Mouse (Mus musculus) myocyte (in vitro differentiated cells): ENCODE results near the gene Pmp22.

Source experiments
- CEBPB ChIP-seq: IDR thresholded peaks from 2 replicates; pipeline ENCODE4 v1.6.1; 2011; ENCODE audit warnings: mild to moderate bottlenecking, moderate library complexity; ENCODE audit not compliant: poor library complexity, insufficient read depth, severe bottlenecking
- E2F4 ChIP-seq: IDR thresholded peaks from one replicate; pipeline ENCODE4 v1.6.1; 2011; ENCODE audit warnings: mild to moderate bottlenecking, control low read depth, moderate library complexity; ENCODE audit not compliant: insufficient read depth
- MYOD1 ChIP-seq, 3 experiments: IDR thresholded peaks; one replicate each; pipeline ENCODE4 v1.6.1; 2011; ENCODE audit warnings: control low read depth in 2 of 3, low read depth in 2 of 3, mild to moderate bottlenecking in 2 of 3, moderate library complexity in 1 of 3; ENCODE audit not compliant: insufficient read length in 2 of 3, control insufficient read depth in 1 of 3
- MYOG ChIP-seq, 3 experiments: IDR thresholded peaks; one replicate each; pipeline ENCODE4 v1.6.1; 2011; ENCODE audit warnings: control low read depth in 2 of 3, low read depth in 2 of 3, mild to moderate bottlenecking in 2 of 3; ENCODE audit not compliant: insufficient read length in 2 of 3, control insufficient read depth in 1 of 3, insufficient read depth in 1 of 3
- POLR2A ChIP-seq: IDR thresholded peaks from one replicate; pipeline ENCODE4 v1.6.1; 2011; ENCODE audit warnings: low read depth, mild to moderate bottlenecking, control low read depth, moderate library complexity; ENCODE audit not compliant: insufficient read length
- POLR2AphosphoS2 ChIP-seq: IDR thresholded peaks from one replicate; pipeline ENCODE4 v1.6.1; 2011; ENCODE audit warnings: low read depth, control low read depth; ENCODE audit not compliant: insufficient read length
- REST ChIP-seq: IDR thresholded peaks from one replicate; pipeline ENCODE4 v1.6.1; 2011; ENCODE audit warnings: mild to moderate bottlenecking, control low read depth, moderate library complexity; ENCODE audit not compliant: insufficient read depth, insufficient read length
- TCF12 ChIP-seq: IDR thresholded peaks from one replicate; pipeline ENCODE4 v1.6.1; 2011; ENCODE audit warnings: mild to moderate bottlenecking, control low read depth; ENCODE audit not compliant: poor library complexity, insufficient read depth, severe bottlenecking
- USF1 ChIP-seq: IDR thresholded peaks from one replicate; pipeline ENCODE4 v1.6.1; 2011; ENCODE audit warnings: low read depth, mild to moderate bottlenecking, control low read depth, moderate library complexity

GRCm38 (mm10) chr11:63151857-63152256 is 23.1 kb downstream of the Pmp22 start:
- TF ChIP-seq TCF12 = no peak
- no peak for TF ChIP-seq MYOG (IDR thresholded peaks at IDR 0.05; ENCODE audit: control insufficient read depth in 1 of 3, insufficient read depth in 1 of 3, insufficient read length in 2 of 3, low read depth in 2 of 3)
- no peak for TF ChIP-seq CEBPB
- TF ChIP-seq MYOD1 (IDR thresholded peaks at IDR 0.05; ENCODE audit: control insufficient read depth in 1 of 3, insufficient read length in 2 of 3, low read depth in 2 of 3) = no peak
- TF ChIP-seq POLR2AphosphoS2 = no peak
- no peak for TF ChIP-seq POLR2A
- no peak for TF ChIP-seq USF1
- no peak for TF ChIP-seq E2F4
- no peak for TF ChIP-seq REST
